Mouse (Mus musculus) adrenal gland, adult 2 months (tissue): ENCODE data around the gene St6galnac4. TPM values are rescaled to one million over a fixed set of nuclear protein-coding genes. Genes with fewer than 3 reads are reported as not detected.

ENCODE experiments used
- DNase-seq: peaks from one replicate; pipeline ENCODE4 v3.0.0; 2021
- polyA plus RNA-seq: library from polyadenylated mRNA; depleted of rRNA; stranded (reverse); fragments of >200 nt; gene quantifications from 2 replicates; pipeline ENCODE4 v1.2.3, GENCODE M21; 2012
- total RNA-seq, 2 experiments: library from RNA; stranded (reverse); gene quantifications; 2 replicates each; pipeline ENCODE4 v1.2.3; 2021

The St6galnac4 gene
- total and polyA plus RNA-seq, 3 experiments: 5.6 to 15.4 (median 14.5) TPM

GRCm38 (mm10) chr2:32627266-32628043 lies 40.6 kb downstream of the St6galnac4 start:
- peak; percentile 5 for DNase-seq

DNA sequence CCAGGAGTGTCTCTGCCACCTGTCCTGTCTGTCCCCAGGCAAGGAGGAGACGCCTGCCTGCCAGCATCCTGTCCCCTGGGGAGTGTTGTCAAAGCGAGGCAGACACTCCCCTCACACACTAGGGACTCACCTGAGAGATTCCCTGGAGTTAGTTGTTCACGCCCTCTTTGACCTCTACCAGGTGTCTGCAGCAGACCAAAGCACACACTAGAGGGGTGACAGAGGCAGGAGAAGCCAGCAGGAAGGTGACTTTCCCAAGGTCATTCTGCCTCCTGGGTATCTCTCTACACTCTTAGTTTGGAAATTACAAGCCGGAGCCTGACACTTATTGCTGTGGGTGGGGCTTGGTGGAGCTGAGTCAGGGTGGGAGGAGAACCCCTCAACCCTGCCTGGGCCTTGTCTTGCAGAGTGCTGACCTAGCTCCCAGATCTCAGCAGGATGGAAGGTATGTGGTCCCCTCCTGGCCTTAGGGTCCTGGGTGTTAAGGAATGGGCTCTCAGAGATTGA lies 41.2 kb downstream of the St6galnac4 start:
- peak; percentile 47 for DNase-seq

- peak; percentile 69 for DNase-seq
Measured at GRCm38 (mm10) chr2:32628729-32629128, 41.8 kb downstream of the St6galnac4 start.

DNA sequence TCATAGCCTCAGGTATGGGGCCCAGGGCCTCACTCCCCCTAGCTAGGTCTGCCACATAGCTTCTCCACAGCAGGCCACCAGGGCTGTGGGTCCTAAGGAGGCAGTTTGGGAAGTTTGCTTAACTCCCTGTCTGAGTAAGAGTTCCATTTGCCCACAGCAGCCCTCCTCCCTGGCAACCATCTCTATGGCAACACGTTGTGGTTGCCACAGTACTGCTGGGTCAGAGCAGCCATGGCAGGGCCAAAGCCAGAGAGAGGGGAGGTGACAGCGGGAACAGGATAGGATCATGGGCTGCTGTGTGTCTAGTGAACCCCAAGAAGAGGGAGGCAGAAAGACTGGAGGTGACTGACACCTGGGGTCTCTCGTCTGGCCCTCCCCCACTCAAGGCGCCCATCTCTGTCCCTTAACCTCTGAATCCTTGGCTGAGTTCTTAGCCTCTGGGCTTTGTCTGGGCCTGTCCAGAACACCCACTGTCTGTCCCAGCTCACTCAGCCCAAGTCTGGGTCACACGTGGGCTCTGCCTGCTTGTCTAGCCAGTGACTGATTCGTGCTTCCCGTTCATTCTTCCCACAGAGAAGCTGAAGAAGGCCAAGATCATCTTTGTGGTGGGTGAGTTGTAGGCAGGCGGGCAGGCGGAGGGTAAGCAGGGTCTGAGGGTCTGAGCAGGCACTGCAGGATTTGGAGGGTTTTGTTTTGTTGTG lies 42.5 kb downstream of the St6galnac4 start:
- peak; percentile 53 for DNase-seq

- no peak for DNase-seq
Measured at GRCm38 (mm10) chr2:32630036-32630435, 43.1 kb downstream of the St6galnac4 start.

GRCm38 (mm10) chr2:32631046-32631445 lies 44.2 kb downstream of the St6galnac4 start:
- DNase-seq: no peak

DNA sequence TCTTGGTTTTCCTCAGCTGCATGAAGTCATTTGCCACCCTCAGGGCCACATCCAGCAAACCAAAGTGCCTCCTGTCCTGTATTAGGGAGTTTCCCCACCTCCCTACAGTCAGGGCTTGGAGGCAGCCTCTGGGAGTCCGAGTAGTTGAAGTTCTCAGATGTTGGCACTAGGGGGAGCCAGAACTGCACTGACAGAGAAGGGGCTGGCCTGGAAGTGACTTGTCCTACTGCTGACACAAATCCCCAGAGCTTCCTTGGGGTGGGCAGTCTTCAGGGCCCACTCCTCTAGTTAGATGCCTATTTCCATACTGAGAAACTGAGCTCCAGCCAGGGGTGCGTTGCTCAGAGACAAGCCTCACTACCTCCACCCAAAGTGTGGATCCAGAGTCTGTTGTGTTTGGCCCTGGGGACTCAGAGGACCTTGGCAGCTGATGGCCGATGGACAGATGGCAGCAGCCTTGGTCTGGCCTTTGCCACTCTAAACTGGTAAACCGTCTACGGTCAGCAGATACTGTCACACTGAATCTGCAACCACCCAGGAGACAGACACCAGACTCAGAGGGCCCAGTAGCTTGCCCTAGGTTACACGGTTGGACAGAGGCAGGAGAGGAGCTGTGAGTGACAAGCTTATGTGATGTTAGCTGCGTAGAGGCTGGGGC lies 45.0 kb downstream of the St6galnac4 start:
- DNase-seq: peak; percentile 86

- peak; percentile 55 for DNase-seq
Measured at GRCm38 (mm10) chr2:32633660-32634059, 46.8 kb downstream of the St6galnac4 start.

DNA sequence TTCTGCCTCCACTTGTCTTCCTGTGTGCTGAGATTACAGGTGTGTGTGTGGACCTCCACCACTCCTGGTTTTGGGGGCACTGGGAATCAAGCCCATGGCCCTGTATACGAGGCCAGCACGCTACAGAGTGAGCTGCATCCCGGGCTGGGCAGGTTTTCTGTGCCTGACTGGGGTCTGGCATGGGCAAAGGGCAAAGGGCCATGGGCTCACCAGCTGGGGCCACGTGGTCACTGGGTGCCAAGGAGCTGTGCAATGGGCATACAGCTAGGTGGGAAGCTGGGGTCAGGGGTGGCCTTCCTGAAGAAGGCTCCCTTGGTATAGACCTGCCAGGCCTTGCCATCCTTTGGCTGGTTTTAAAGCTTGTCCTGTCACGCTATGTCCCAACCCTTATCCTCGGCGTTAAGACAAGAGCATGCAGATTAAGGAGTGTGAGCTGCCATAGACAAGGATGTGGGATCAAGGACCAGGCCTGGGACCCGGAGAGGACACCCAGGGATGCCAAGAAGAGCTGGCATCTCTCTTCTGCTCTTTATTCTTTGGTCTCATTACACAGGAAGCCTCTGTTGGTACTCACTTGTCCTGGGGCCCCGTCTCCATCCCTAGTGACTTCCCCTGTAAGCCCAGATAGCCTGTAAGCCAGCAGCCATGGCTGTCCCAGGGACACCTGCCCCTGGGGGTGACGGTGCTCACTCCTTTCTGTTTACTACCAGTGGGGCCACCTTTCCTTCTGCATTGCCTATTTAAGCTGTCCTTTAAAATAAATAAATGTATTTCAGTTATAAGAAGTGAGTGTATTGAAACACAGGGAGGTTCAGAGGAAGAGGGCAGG lies 47.6 kb downstream of the St6galnac4 start:
- no peak for DNase-seq

DNA sequence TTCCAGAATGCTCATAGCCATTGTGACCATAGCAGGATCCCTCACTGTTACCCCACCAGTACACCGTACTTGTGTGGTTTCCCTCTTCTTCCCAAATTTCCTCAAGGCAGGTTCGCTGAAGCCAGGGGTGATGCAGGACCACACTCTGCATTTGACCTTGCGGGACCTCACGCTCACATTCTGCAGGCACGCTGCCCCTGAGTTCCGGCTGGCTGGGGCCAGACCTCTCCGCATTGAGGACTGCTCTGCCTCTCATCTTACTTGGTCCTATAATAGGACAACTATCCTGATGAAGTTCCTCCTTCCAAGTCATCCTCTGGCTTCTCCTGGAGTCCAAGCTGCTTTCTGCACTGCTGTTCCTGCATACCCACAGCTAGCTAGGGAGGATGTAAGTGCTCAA lies 49.7 kb downstream of the St6galnac4 start:
- DNase-seq: no peak

- DNase-seq: peak; percentile 80
Measured at GRCm38 (mm10) chr2:32637778-32638281, 50.9 kb downstream of the St6galnac4 start.

GRCm38 (mm10) chr2:32639632-32640031 lies 52.7 kb downstream of the St6galnac4 start:
- DNase-seq: no peak

- DNase-seq: peak; percentile 17
Measured at GRCm38 (mm10) chr2:32640550-32641051, 53.7 kb downstream of the St6galnac4 start.

DNA sequence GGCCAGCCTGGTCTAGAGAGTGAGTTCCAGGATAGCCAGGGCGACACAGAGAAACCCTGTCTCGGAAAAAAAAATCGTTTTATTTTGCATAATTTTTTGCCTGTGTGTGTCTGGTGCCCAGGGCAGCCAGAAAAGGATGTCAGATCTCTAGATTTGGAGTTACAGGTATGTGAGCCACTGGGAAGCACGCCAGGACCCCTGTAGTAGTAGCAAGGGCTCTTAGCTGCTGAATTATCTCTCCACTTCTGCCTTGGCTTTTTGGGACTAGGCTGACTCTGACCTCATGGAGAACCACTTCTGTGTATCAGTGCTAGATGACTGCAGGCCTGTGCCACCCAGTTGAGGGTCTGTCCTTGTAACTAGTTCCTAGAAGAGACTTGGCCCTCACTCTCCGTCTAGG lies 54.9 kb downstream of the St6galnac4 start:
- DNase-seq: no peak

GRCm38 (mm10) chr2:32642813-32643212 lies 55.9 kb downstream of the St6galnac4 start:
- DNase-seq: no peak

DNA sequence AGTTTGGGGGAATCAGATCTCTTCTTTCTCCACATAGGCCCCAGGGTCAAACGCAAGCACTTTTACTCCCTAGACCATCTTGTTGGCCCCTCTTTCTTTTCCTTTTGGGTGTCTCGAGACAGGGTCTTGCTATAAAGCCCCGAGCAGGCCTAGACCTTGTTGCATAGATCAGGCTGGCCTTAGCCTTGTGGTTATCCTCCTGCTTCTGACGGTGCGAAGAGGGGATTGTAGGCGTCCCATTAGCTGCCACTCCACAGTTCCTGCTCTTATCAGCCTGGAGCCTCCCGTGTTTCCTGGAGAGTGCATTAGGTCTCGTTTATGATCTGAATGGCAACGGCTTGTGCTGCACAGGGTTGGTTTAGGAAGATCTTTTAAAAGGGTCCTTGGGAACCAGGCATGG lies 57.2 kb downstream of the St6galnac4 start:
- no peak for DNase-seq

- no peak for DNase-seq
Measured at GRCm38 (mm10) chr2:32644799-32645475, 58.0 kb downstream of the St6galnac4 start.

GRCm38 (mm10) chr2:32645647-32646046 lies 58.8 kb downstream of the St6galnac4 start:
- DNase-seq: no peak

DNA sequence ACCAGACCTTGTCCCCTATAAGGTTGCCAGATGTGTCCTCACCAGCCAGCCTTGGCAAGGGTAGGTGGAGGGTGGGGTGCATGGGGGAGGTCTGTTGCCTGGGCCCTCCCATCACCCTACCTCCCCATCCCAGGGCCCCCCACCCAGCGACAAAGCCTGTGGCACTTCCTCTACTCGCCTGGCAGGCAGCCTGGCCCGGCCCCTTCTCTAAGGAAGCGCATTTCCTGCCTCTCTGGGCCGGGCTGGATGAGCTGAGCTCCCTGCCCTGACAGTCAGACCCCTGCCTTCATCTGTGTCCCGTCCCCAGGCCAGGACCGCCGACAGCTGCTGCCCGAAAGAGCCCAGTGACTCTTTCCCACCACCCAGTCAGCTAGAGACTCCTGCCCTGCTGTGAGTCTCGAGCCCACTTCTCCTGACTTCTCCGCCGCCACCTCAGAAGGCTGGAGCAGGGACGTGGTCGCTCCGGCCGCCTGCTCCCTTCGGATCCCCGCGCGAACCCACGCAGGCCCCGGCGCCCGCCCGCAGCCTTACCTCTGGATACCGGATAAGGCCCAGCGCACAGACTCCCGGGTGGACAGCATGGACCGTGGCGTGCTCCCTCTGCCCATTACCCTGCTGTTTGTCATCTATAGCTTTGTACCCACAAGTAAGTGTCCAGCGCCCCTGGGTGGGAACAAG lies 59.6 kb downstream of the St6galnac4 start, which contains the start of gene Eng:
Gene Eng, plus strand, starts transcription at position 217 of the 678 bp plus-strand sequence.
- peak; percentile 82 for DNase-seq

GRCm38 (mm10) chr2:32647366-32647765 lies 60.5 kb downstream of the St6galnac4 start:
- no peak for DNase-seq
